Mouse (Mus musculus) E14TG2a.4 (cell line): Measurements from ENCODE around the gene Kremen2.

Source experiments
- CTCF ChIP-seq: conservative IDR thresholded peaks from 2 replicates; pipeline ENCODE4 v1.5.1; 2014; ENCODE audit warnings: low read length
- POU5F1 ChIP-seq: IDR thresholded peaks from 2 replicates; pipeline ENCODE4 v1.6.1; 2014; ENCODE audit warnings: low read length, borderline replicate concordance

- no peak for TF ChIP-seq CTCF
- no peak for TF ChIP-seq POU5F1
Observed at GRCm38 (mm10) chr17:23747471-23747870, 1.8 kb upstream of the Kremen2 start.
